Mouse (Mus musculus): ENCODE data around the gene Akr1c19. TPM values are rescaled to one million over a fixed set of nuclear protein-coding genes. Genes with fewer than 3 reads are reported as not detected.

The Akr1c19 gene
- polyA plus RNA-seq, 1 experiment = 0.56 TPM

DNA sequence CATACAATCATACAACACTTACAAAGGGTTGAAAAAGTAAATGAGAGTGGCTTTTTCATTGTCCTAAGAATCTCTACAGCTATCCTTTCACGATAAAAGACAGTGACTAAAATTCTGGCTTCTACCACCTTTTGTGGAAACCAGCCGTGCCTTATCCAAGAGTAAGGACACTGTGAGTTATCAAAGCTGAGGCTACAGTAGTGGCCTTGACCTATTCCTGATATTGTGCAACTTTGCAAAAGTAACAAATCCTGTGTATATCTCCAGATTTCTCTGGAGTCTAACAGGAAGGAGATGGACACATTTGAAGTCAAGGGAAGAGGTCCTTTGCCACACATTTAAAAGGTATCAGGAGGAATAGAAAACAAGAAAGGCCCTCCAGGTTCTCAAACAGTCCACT, 49.0 kb downstream of the Akr1c19 start:
- Histone ChIP-seq H3K4me1 (ENCODE audit: control insufficient read depth, insufficient read depth, low read length) (no peaks in the 10 kb centered on the region), H3K36me3 (ENCODE audit: control insufficient read depth, insufficient read depth, low read length) (no peaks in the 10 kb centered on the region), H3K27ac (ENCODE audit: control insufficient read depth, insufficient read depth, low read depth, low read length) (no peak overlapping the region), H3K27me3 (ENCODE audit: control insufficient read depth, insufficient read depth, low read length) (no peaks in the 10 kb centered on the region), H3K4me3 (ENCODE audit: control insufficient read depth, low read depth, low read length) (no peak overlapping the region)
- TF ChIP-seq CTCF (IDR thresholded peaks at IDR 0.05; ENCODE audit: control insufficient read depth, insufficient read depth, insufficient replicate concordance, low read depth, low read length) (no peak), POLR2A (IDR thresholded peaks at IDR 0.05; ENCODE audit: control insufficient read depth, low read depth, low read length) (no peak)

DNA sequence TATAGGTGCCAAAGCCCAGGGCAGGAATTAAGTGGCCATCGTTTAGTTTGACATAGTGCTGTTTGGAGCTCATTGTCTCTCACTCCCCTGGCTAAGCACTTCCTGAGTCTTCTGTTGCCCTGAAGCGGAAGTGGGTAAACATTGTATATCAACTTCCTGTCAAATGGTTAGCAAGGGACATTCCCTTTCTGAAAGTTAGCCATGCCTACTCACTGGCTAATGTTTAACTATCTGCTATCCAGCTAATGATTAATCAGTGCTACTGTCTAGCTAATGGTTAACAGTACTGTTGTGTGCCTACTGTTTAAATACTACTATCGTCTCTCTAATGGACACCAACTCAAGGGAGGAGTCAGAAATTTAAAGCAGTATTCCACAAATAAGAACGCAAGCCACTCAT, 50.8 kb downstream of the Akr1c19 start, which contains the start of gene Akr1c12:
TSS of gene Akr1c12 (minus strand) at position 150 of the 400 bp plus-strand sequence.
- no peaks in the 10 kb centered on the region for H3K4me1 ChIP-seq (ENCODE audit: control insufficient read depth, insufficient read depth, low read length)
- no peak within 1 kb of the TSS for H3K4me3 ChIP-seq (ENCODE audit: control insufficient read depth, low read depth, low read length)
- TF ChIP-seq POLR2A (IDR thresholded peaks at IDR 0.05; ENCODE audit: control insufficient read depth, low read depth, low read length) (no peak), CTCF (IDR thresholded peaks at IDR 0.05; ENCODE audit: control insufficient read depth, insufficient read depth, insufficient replicate concordance, low read depth, low read length) (no peak)
- H3K36me3 ChIP-seq (ENCODE audit: control insufficient read depth, insufficient read depth, low read length) = no peaks in the 10 kb centered on the region
- H3K27me3 ChIP-seq (ENCODE audit: control insufficient read depth, insufficient read depth, low read length) = no peaks in the 10 kb centered on the region
- no peak within 1 kb of the TSS for H3K27ac ChIP-seq (ENCODE audit: control insufficient read depth, insufficient read depth, low read depth, low read length)

DNA sequence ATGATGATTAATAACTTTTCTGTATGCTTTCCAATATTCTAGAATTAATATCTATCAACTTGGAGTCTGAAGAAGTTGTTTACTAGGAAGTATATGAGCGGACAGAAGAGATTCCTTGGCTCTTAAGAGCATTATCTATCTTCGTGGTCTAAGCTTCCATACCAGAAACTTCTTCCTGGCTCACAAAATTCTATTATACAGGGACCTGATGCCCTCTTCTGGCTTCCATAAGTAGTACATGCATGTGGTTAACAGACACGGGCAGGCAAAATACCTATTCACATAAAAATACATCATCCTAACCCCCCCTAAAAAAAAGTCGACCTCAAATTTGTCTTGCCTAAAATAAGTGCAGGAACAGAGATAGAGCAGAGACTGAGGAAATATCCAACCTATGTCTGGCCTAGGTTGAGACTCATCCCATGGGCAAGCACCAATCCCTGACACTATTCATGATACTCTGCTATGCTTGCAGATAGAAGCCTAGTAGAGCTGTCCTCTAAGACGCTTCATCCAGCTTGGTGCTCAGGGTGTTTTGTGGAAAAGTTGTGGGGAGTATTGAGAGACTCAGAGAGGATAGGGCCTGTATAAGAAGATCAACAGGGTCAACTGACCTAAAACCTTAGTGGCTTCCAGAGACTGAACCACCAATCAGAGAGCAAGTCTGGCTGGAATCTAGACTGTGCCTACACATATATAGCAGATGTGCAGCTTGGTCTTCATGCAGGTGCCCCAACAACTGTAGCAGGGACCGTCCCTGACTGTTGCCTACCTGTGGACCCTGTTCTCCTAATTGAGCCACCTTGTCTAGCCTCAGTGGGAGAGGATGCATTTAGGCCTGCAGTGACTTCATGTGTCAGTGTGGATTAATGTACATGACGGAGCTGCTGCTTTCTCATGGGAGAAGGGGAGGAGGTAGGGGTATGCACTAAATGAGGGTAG, 53.2 kb downstream of the Akr1c19 start:
- no peaks in the 10 kb centered on the region for H3K36me3 ChIP-seq (ENCODE audit: control insufficient read depth, insufficient read depth, low read length)
- no peak overlapping the region for H3K4me3 ChIP-seq (ENCODE audit: control insufficient read depth, low read depth, low read length)
- no peaks in the 10 kb centered on the region for H3K27me3 ChIP-seq (ENCODE audit: control insufficient read depth, insufficient read depth, low read length)
- H3K4me1 ChIP-seq (ENCODE audit: control insufficient read depth, insufficient read depth, low read length) = no peaks in the 10 kb centered on the region
- H3K27ac ChIP-seq (ENCODE audit: control insufficient read depth, insufficient read depth, low read depth, low read length) = no peak overlapping the region
- no peak for TF ChIP-seq CTCF (IDR thresholded peaks at IDR 0.05; ENCODE audit: control insufficient read depth, insufficient read depth, insufficient replicate concordance, low read depth, low read length)
- TF ChIP-seq POLR2A (IDR thresholded peaks at IDR 0.05; ENCODE audit: control insufficient read depth, low read depth, low read length) = no peak

DNA sequence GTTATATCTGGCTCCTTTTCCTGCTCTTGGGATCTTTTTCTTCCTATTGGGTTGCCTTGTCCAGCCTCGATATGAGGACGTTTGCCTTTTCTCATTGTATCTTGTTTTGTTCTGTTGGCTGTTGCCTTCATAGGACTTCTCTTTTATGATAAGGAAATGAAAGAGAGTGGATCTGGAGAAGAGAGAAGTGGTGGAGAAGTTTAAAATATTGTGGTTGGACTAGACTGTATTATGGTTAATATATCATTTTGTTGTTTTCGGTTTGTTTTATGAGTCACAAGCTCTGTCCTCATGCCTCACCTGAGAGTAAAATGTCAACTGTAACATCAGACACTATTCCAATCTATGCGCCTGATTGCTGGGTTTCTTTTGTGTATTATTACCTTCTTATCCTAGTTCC, 68.5 kb downstream of the Akr1c19 start:
- no peak for TF ChIP-seq POLR2A (IDR thresholded peaks at IDR 0.05; ENCODE audit: control insufficient read depth, low read depth, low read length)
- TF ChIP-seq CTCF (IDR thresholded peaks at IDR 0.05; ENCODE audit: control insufficient read depth, insufficient read depth, insufficient replicate concordance, low read depth, low read length) = no peak
- Histone ChIP-seq H3K27me3 (ENCODE audit: control insufficient read depth, insufficient read depth, low read length) (no peaks in the 10 kb centered on the region), H3K27ac (ENCODE audit: control insufficient read depth, insufficient read depth, low read depth, low read length) (no peak overlapping the region), H3K4me1 (ENCODE audit: control insufficient read depth, insufficient read depth, low read length) (no peaks in the 10 kb centered on the region), H3K36me3 (ENCODE audit: control insufficient read depth, insufficient read depth, low read length) (no peaks in the 10 kb centered on the region), H3K4me3 (ENCODE audit: control insufficient read depth, low read depth, low read length) (no peak overlapping the region)

Other genes with a start within 250 kb of the Akr1c19 start
- gene Akr1c14, start 179.7 kb upstream of the Akr1c19 start, polyA plus RNA-seq (2012; rRNA removed) = 0.23 and 0.46 TPM in 2 replicates
- gene Akr1c18, start 78.0 kb upstream of the Akr1c19 start, polyA plus RNA-seq (2012; rRNA removed) = not detected in 2 replicates
- gene Akr1c13, start 37.5 kb upstream of the Akr1c19 start, polyA plus RNA-seq (2012; rRNA removed) = 3.6 and 4.0 TPM in 2 replicates
- 0.84 and 1.3 TPM in 2 replicates for gene Akr1c12, start 50.7 kb downstream of the Akr1c19 start, polyA plus RNA-seq (2012; rRNA removed)
- not detected in 2 replicates for gene Akr1c6, start 205.6 kb downstream of the Akr1c19 start, polyA plus RNA-seq (2012; rRNA removed)